Mouse (Mus musculus) bone marrow macrophage, adult 2 months (primary cell): ENCODE results near the gene 1700030K09Rik.

Experiments
- CTCF ChIP-seq: IDR thresholded peaks from 2 replicates; pipeline ENCODE4 v1.5.1; 2012; ENCODE audit warnings: low read depth, mild to moderate bottlenecking, low read length, moderate library complexity
- POLR2A ChIP-seq: IDR thresholded peaks from 2 replicates; pipeline ENCODE4 v1.6.1; 2012; ENCODE audit warnings: mild to moderate bottlenecking, low read depth, low read length, borderline replicate concordance

GRCm38 (mm10) chr8:72493381-72493780 lies 49.7 kb downstream of the 1700030K09Rik start:
- no peak for TF ChIP-seq CTCF
- no peak for TF ChIP-seq POLR2A
